ENCODE assay signal across 14 mouse cellular contexts in the genomic region with DNA sequence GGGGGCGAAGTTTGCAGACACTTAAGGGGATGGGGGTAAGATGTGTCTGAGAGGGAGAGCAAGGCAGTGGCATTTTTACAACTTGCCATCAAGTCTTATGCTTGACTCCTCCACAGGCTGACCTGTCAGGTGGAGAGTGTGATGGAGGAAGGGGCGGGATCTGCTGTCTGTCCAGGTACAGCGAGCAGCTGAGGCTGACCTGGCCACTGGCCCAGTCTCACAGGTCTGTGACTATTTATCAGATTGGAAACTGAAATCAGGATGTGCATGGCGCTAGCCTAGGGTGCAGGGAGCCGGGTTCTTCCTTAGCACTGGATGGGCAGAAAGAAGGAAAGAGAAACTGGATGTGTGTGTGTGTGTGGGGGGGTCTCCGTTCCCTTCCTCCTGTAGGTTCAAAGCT. TPM values are rescaled to one million over a fixed set of nuclear protein-coding genes. Genes with fewer than 3 reads are reported as not detected.
DNase-seq lines count a peak whose midpoint lies in the region; ATAC-seq and TF ChIP-seq lines count a peak whose summit lies in the region.
"Had no signal": no experiment of that assay in that cellular context is flagged by ENCODE, and none has a peak within 500 bp of the region (broad histone marks: within the 10 kb centered on the region; RNA-seq: fewer than 3 reads in every experiment).

No protein-coding gene starts in this region.

- intact Hi-C loops in heart, postnatal 36 days (cut with DNase I) = no loop called here
- intact Hi-C loops in left cerebral cortex, postnatal 36 days (cut with DNase I) = no loop called here

- peak overlapping the region; percentile 79; the same call in 1 of the 2 replicates for H3K4me3 ChIP-seq in heart, embryonic 10.5 days
- peak overlapping the region; percentile 57 for H3K4me3 ChIP-seq in lung, embryonic 14.5 days (ENCODE audit: low read depth, low read length)
- peak overlapping the region; percentile 62 for H3K4me3 ChIP-seq in intestine, postnatal 0 days (ENCODE audit: low read depth, low read length)
- peak overlapping the region; percentile 84 for H3K4me3 ChIP-seq in small intestine, adult 2 months (ENCODE audit: low read depth, low read length)
- H3K4me3 ChIP-seq in embryonic facial prominence, embryonic 10.5 days = no peak overlapping the region
- H3K4me3 ChIP-seq: midbrain, embryonic 12.5 days had no signal

- H3K27me3 ChIP-seq in heart, embryonic 10.5 days (ENCODE audit: insufficient read depth, poor library complexity, severe bottlenecking) = peaks cover 56% of the 10 kb centered on the region
- no peaks in the 10 kb centered on the region; the same call in 1 of the 2 replicates for H3K27me3 ChIP-seq in lung, embryonic 14.5 days (ENCODE audit: insufficient read depth, low read length)
- H3K27me3 ChIP-seq in intestine, postnatal 0 days (replicated peaks; ENCODE audit: control insufficient read depth, insufficient read depth, low read length) = no peaks in the 10 kb centered on the region
- no peaks in the 10 kb centered on the region for H3K27me3 ChIP-seq in small intestine, adult 2 months (ENCODE audit: control insufficient read depth, insufficient read depth, low read length)
- H3K27me3 ChIP-seq in embryonic facial prominence, embryonic 10.5 days (replicated peaks; ENCODE audit: low read depth, poor library complexity, severe bottlenecking) = peaks cover 91% of the 10 kb centered on the region
- H3K27me3 ChIP-seq: Patski had no signal

- TF ChIP-seq POLR2A in small intestine, adult 2 months (IDR thresholded peaks at IDR 0.05; ENCODE audit: low read depth, low read length) = no peak

- no peak for ATAC-seq in lung, embryonic 14.5 days (ENCODE audit: insufficient read depth)
- ATAC-seq in intestine, postnatal 0 days = peak; percentile 16; the same call in 1 of the 2 replicates
- ATAC-seq: Patski had no signal

- peaks cover 26% of the 10 kb centered on the region for H3K4me1 ChIP-seq in heart, embryonic 10.5 days
- H3K4me1 ChIP-seq in lung, embryonic 14.5 days (ENCODE audit: insufficient read depth) = peaks cover 12% of the 10 kb centered on the region
- peaks cover 4% of the 10 kb centered on the region; the same call in 1 of the 2 replicates for H3K4me1 ChIP-seq in intestine, postnatal 0 days (replicated peaks; ENCODE audit: control insufficient read depth, insufficient read depth, low read length)
- H3K4me1 ChIP-seq in small intestine, adult 2 months (ENCODE audit: control insufficient read depth, insufficient read depth, insufficient read length, low read length) = peaks cover 17% of the 10 kb centered on the region
- peaks cover 36% of the 10 kb centered on the region for H3K4me1 ChIP-seq in embryonic facial prominence, embryonic 10.5 days

- no peak overlapping the region; the same call in 1 of the 2 replicates for H3K9ac ChIP-seq in lung, embryonic 14.5 days
- 0 out of 2 replicates have a peak overlapping the region, but pooled peaks have one; percentile 32 for H3K9ac ChIP-seq in intestine, postnatal 0 days (ENCODE audit: low read depth, low read length)
- H3K9ac ChIP-seq: midbrain, embryonic 12.5 days; neural tube, embryonic 15.5 days had no signal

- peak overlapping the region; percentile 89 for H3K4me2 ChIP-seq in lung, embryonic 14.5 days
- H3K4me2 ChIP-seq in intestine, postnatal 0 days (replicated peaks; ENCODE audit: low read depth) = peak overlapping the region; percentile 83

- TF ChIP-seq CTCF in lung, embryonic 14.5 days (IDR thresholded peaks at IDR 0.05; ENCODE audit: low read depth) = no peak
- TF ChIP-seq CTCF in intestine, postnatal 0 days (IDR thresholded peaks at IDR 0.05; ENCODE audit: low read depth) = no peak
- TF ChIP-seq CTCF in small intestine, adult 2 months (IDR thresholded peaks at IDR 0.05; ENCODE audit: extremely low read depth, insufficient read length, insufficient replicate concordance, low read depth, low read length) = no peak

- 56% methylated on average over 6 of the region's 6 CpGs for WGBS in heart, embryonic 10.5 days
- 34% methylated on average over 6 of the region's 6 CpGs for WGBS in lung, embryonic 14.5 days
- 34% methylated on average over 6 of the region's 6 CpGs for WGBS in intestine, postnatal 0 days
- WGBS in small intestine, adult 2 months = 22% methylated on average over 6 of the region's 6 CpGs
- WGBS in embryonic facial prominence, embryonic 10.5 days = 37% methylated on average over 6 of the region's 6 CpGs

- H3K36me3 ChIP-seq in heart, embryonic 10.5 days = peaks cover 7% of the 10 kb centered on the region; the same call in 1 of the 2 replicates
- peaks cover 3% of the 10 kb centered on the region; the same call in 1 of the 2 replicates for H3K36me3 ChIP-seq in lung, embryonic 14.5 days (ENCODE audit: insufficient read depth)
- H3K36me3 ChIP-seq in intestine, postnatal 0 days (ENCODE audit: control insufficient read depth, insufficient read depth) = peaks cover 13% of the 10 kb centered on the region
- H3K36me3 ChIP-seq in small intestine, adult 2 months (ENCODE audit: control insufficient read depth, insufficient read depth, low read length) = peaks cover 22% of the 10 kb centered on the region
- H3K36me3 ChIP-seq in embryonic facial prominence, embryonic 10.5 days (replicated peaks) = no peaks in the 10 kb centered on the region
- H3K36me3 ChIP-seq: midbrain, embryonic 12.5 days; neural tube, embryonic 15.5 days had no signal

- no peaks in the 10 kb centered on the region for H3K9me3 ChIP-seq in heart, embryonic 10.5 days
- H3K9me3 ChIP-seq in lung, embryonic 14.5 days (ENCODE audit: low read depth, low read length) = no peaks in the 10 kb centered on the region
- no peaks in the 10 kb centered on the region for H3K9me3 ChIP-seq in intestine, postnatal 0 days (ENCODE audit: control insufficient read depth)
- H3K9me3 ChIP-seq in embryonic facial prominence, embryonic 10.5 days = no peaks in the 10 kb centered on the region
- H3K9me3 ChIP-seq: midbrain, embryonic 12.5 days; neural tube, embryonic 15.5 days had no signal

- no peak for DNase-seq in heart, embryonic 10.5 days (ENCODE audit: low spot score)
- no peak for DNase-seq in heart, postnatal 36 days
- DNase-seq in lung, embryonic 14.5 days = no peak
- DNase-seq in lung, postnatal 36 days = no peak
- no peak for DNase-seq in embryonic facial prominence, embryonic 10.5 days (ENCODE audit: low spot score)
- no peak for DNase-seq in left cerebral cortex, postnatal 36 days (ENCODE audit: low spot score in 2 of 2)
- DNase-seq: B cell, adult 2 months; cerebellum, adult 9-11 months; gastrocnemius, postnatal 14 days had no signal

- no peak overlapping the region for H3K27ac ChIP-seq in heart, embryonic 10.5 days
- H3K27ac ChIP-seq in lung, embryonic 14.5 days (ENCODE audit: low read depth) = no peak overlapping the region
- H3K27ac ChIP-seq in intestine, postnatal 0 days (ENCODE audit: low read depth, low read length) = no peak overlapping the region; the same call in 1 of the 2 replicates
- H3K27ac ChIP-seq in small intestine, adult 2 months (ENCODE audit: insufficient read depth, low read depth, low read length) = peak overlapping the region; percentile 94
- no peak overlapping the region for H3K27ac ChIP-seq in embryonic facial prominence, embryonic 10.5 days (replicated peaks)
- H3K27ac ChIP-seq: midbrain, embryonic 12.5 days; neural tube, embryonic 15.5 days had no signal

RNA-seq across cellular contexts. Expression of gene Rnf213, which starts 1.3 kb away (rescaled TPM):
- polyA plus RNA-seq in heart, embryonic 10.5 days (2016; fragmentation: Nextera tagmentation; extraction: Ambion mirVana) = 7.5 and 9.5 TPM in 2 replicates
- total RNA-seq in heart, postnatal 36 days (2021) = 10 to 100 TPM; 15.1 to 20.1 TPM
- polyA plus RNA-seq in lung, embryonic 14.5 days (2014; fragmentation: Nextera tagmentation; extraction: Ambion mirVana) = 12.5 and 12.7 TPM in 2 replicates
- 23.1 and 23.2 TPM in 2 replicates for polyA plus RNA-seq in intestine, postnatal 0 days (2015; fragmentation: Nextera tagmentation; extraction: Ambion mirVana)
- polyA plus RNA-seq in small intestine, adult 2 months (2012; rRNA removed) = 11.9 and 34.7 TPM in 2 replicates
- polyA plus RNA-seq in embryonic facial prominence, embryonic 10.5 days (2016; fragmentation: Nextera tagmentation; extraction: Ambion mirVana) = 1.4 TPM in 2 replicates
- 1 to 10 TPM; 2.8 to 3.0 TPM for total RNA-seq in left cerebral cortex, postnatal 36 days (2021)

RNA-seq across cellular contexts. Expression of gene Slc26a11, which starts 38.9 kb away (rescaled TPM):
- polyA plus RNA-seq in heart, embryonic 10.5 days (2016; fragmentation: Nextera tagmentation; extraction: Ambion mirVana) = 10.8 and 11.2 TPM in 2 replicates
- 1 to 10 TPM; 3.7 to 4.3 TPM for total RNA-seq in heart, postnatal 36 days (2021)
- 9.1 and 9.3 TPM in 2 replicates for polyA plus RNA-seq in lung, embryonic 14.5 days (2014; fragmentation: Nextera tagmentation; extraction: Ambion mirVana)
- polyA plus RNA-seq in intestine, postnatal 0 days (2015; fragmentation: Nextera tagmentation; extraction: Ambion mirVana) = 6.7 and 7.7 TPM in 2 replicates
- 9.7 and 17.3 TPM in 2 replicates for polyA plus RNA-seq in small intestine, adult 2 months (2012; rRNA removed)
- 7.6 and 8.2 TPM in 2 replicates for polyA plus RNA-seq in embryonic facial prominence, embryonic 10.5 days (2016; fragmentation: Nextera tagmentation; extraction: Ambion mirVana)
- 1 to 10 TPM; 3.5 to 4.3 TPM for total RNA-seq in left cerebral cortex, postnatal 36 days (2021)

RNA-seq across cellular contexts. Expression of gene Sgsh, which starts 38.9 kb away (rescaled TPM):
- 7.1 and 7.9 TPM in 2 replicates for polyA plus RNA-seq in heart, embryonic 10.5 days (2016; fragmentation: Nextera tagmentation; extraction: Ambion mirVana)
- 1 to 10 TPM; 4.9 to 5.3 TPM for total RNA-seq in heart, postnatal 36 days (2021)
- 7.6 and 9.5 TPM in 2 replicates for polyA plus RNA-seq in lung, embryonic 14.5 days (2014; fragmentation: Nextera tagmentation; extraction: Ambion mirVana)
- polyA plus RNA-seq in intestine, postnatal 0 days (2015; fragmentation: Nextera tagmentation; extraction: Ambion mirVana) = 7.7 and 8.3 TPM in 2 replicates
- 12.6 and 19.2 TPM in 2 replicates for polyA plus RNA-seq in small intestine, adult 2 months (2012; rRNA removed)
- 5.4 and 5.5 TPM in 2 replicates for polyA plus RNA-seq in embryonic facial prominence, embryonic 10.5 days (2016; fragmentation: Nextera tagmentation; extraction: Ambion mirVana)
- 1 to 10 TPM; 4.3 to 4.7 TPM for total RNA-seq in left cerebral cortex, postnatal 36 days (2021)
